Mouse (Mus musculus) lung, postnatal 0 days (tissue): Measurements from ENCODE around the gene Hoxb5.

Source experiments
- CTCF ChIP-seq: IDR thresholded peaks from 2 replicates; pipeline ENCODE4 v1.5.1; 2016; ENCODE audit warnings: antibody characterized with exemption, mild to moderate bottlenecking
- EP300 ChIP-seq: IDR thresholded peaks from 2 replicates; pipeline ENCODE4 v1.6.1; 2016; ENCODE audit warnings: antibody characterized with exemption, mild to moderate bottlenecking, control low read depth

DNA sequence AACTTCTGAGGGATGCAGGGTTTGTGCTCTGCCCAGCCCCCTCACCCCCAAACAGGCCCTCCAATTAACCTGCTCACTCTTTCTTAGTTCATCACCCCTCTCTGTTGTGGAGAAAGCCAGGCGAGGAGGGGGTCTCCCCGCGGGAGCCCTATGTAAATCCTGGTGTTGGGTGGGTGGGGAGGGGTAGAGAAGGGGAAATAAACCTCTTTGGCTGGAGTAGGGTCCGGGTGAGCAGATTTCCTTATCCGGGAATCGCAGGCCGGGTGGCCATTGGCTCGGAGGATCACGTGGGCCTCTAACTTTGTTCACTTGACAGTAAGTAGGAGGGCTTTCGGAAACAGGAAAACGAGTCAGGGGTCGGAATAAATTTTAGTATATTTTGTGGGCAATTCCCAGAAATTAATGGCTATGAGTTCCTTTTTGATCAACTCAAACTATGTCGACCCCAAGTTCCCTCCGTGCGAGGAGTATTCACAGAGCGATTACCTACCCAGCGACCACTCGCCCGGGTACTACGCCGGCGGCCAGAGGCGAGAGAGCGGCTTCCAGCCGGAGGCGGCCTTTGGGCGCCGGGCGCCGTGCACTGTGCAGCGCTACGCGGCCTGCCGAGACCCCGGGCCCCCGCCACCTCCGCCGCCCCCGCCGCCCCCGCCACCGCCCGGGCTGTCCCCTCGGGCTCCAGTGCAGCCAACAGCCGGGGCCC lies 15.4 kb downstream of the Hoxb5 start:
- TF ChIP-seq CTCF (no peak), EP300 (no peak)
